Mouse (Mus musculus): ENCODE results near the gene Tomm70a.

Tomm70a gene

GRCm38 (mm10) chr16:57120913-57121815 lies at the start of gene Tomm70a:
Gene Tomm70a, plus strand, starts transcription at chr16:57121703.
- DNase-seq (ENCODE audit: low spot score in 2 of 2), result peak; percentile 97 to 98

- DNase-seq (ENCODE audit: low spot score in 2 of 2), result no peak
Measured at GRCm38 (mm10) chr16:57075986-57076385, 45.5 kb upstream of the Tomm70a start.

GRCm38 (mm10) chr16:57079577-57079976 lies 41.9 kb upstream of the Tomm70a start:
- no peak for DNase-seq (ENCODE audit: low spot score in 2 of 2)

- DNase-seq (ENCODE audit: low spot score in 2 of 2), result peak; percentile 61 to 80
Measured at GRCm38 (mm10) chr16:57092460-57092859, 29.0 kb upstream of the Tomm70a start.

DNA sequence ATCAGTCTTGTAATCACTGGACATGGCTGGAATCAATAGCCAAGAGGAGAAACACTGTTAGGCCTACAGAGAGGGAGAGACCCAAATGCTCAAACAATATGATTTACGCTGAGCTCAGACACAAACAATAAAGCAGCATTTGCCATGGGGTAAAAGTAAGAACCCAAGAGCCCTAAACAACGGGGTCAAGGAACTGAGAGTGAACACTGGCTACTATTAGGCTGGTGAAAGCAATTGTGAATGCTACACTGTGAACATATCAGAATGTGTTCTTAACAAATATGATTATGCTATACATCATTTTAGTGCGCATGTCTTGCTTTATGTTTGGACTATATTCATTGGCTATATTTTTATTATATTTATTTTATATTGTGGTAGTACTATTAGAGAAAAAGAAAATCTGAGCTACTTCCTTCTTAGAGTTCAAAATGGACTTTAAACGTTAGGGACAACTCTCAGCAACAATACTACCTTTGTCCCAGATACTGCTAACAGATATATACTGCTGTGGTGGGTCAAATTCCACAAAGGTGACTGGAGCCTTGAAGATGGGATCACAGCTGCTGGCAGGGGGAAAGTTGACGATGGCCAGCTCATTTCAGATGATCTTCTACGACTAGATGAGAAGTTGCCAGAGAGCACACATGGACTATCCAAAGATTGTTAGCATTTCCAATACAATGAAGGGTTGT lies 28.4 kb upstream of the Tomm70a start:
- no peak for DNase-seq (ENCODE audit: low spot score in 2 of 2)

DNA sequence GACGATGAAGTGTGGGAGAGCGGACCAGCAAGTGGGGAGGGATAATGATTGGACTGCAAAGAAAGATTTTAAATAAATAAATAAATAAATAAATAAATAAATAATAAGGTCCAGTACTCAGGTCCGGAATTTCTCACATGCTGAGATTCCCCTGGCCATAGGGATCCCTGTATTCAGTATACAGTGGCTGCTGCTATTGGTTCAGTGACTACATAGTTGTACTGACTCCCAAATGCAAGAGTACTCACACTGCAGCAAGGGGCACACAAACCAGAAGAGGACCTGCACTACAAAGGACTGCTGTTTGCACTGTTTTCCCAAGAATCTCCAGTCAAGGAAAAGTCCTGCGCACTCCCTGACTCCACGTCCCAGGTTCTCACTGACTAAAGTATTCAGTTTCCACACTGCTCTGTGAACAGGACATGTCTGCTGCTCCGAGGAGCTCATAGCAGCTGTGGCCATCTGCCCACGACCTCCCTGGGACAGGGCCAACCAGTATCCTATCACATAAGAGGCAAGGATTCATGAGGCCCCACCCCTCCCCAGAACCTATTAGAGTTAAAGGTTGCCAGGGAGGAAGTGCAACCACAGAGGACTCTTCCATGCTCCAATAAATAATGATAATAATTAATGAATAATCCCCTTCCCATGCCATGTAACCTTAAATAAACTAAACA lies 22.9 kb upstream of the Tomm70a start:
- no peak for DNase-seq (ENCODE audit: low spot score in 2 of 2)

DNA sequence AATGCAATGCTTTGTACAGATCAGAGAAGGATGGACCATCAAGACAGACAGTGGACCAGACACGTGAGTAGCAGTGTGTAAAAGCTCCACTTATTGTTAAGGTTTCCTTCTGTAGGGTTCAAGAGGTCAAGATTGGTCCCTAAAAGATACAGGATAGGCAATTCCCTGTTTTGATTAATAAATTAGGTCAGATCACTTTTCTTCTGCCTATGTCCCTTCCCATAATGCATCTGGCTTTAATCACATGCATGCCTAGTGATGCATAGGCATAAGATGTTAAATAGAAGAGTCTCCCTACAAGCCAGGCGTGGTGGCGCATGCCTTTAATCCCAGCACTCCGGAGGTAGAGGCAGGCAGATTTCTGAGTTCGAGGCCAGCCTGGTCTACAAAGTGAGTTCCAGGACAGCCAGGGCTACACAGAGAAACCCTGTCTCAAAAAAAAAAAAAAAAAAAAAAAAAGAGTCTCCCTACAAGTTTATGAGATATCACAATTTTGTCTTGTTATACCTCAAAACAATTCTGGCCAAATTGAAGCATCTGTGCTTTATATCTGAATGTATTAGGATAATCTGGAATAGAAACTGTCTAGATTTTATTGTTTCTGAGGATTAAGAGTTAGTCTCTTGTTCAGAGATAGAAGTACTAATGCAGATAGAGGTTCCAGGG lies 21.8 kb upstream of the Tomm70a start:
- no peak for DNase-seq (ENCODE audit: low spot score in 2 of 2)

DNA sequence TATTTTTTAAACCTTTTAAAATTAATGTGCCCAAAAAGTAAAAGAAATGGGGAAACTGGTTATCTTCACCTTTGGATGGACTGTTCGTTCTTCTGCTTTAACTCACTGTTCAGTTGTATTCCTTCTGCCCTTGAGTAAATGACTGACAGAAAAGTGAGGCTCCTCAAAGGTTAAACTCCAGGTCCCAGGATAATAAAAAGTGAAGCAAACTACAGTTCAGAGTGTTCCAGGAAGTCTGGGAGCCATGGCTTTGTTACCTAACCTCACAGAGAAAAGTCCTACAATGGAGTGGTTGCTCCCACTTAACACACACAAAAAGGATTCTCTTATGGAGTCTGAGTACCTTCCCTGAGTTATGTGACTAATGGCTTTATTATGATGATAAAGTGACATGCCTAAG lies 20.3 kb upstream of the Tomm70a start:
- no peak for DNase-seq (ENCODE audit: low spot score in 2 of 2)

DNA sequence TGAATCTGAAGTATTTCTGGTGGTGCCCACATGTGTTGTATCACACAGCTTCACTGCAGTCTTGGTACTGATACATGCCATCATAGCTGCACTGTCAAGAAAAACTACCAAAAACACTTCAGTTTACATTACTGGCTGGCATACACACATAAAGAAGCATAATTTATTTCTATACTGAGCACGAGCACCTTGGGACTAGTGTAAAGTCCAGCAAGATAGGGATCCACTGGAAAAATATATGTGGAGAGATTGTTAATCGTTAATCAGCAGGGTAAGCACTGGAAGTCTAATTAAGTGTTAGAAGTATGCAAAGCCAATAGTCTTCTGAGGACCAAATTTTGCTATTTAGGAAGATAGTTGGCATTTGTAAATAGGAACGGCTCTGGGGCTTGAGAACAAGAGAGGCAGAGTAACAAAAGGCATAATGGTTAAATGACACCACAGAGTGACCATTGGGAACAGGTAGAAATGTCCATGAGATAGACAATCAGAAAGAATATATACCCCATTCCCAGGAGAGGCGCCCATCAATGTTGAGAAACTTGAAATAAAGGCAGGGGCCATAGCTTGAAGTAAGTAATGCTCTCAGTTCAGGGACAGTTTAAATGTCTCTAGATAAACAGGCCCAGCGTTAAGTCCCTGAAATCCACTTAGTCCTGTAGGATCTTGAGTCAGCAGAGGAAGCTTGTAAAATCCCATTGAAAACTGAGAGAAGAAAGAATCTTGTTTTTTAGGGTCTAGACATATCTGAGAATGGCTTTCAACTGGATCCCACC lies 15.1 kb upstream of the Tomm70a start:
- DNase-seq (ENCODE audit: low spot score in 2 of 2), result no peak

GRCm38 (mm10) chr16:57116066-57116465 lies 5.4 kb upstream of the Tomm70a start:
- DNase-seq (ENCODE audit: low spot score in 2 of 2), result no peak

- no peak for DNase-seq (ENCODE audit: low spot score in 2 of 2)
Measured at GRCm38 (mm10) chr16:57117562-57117961, 3.9 kb upstream of the Tomm70a start.

DNA sequence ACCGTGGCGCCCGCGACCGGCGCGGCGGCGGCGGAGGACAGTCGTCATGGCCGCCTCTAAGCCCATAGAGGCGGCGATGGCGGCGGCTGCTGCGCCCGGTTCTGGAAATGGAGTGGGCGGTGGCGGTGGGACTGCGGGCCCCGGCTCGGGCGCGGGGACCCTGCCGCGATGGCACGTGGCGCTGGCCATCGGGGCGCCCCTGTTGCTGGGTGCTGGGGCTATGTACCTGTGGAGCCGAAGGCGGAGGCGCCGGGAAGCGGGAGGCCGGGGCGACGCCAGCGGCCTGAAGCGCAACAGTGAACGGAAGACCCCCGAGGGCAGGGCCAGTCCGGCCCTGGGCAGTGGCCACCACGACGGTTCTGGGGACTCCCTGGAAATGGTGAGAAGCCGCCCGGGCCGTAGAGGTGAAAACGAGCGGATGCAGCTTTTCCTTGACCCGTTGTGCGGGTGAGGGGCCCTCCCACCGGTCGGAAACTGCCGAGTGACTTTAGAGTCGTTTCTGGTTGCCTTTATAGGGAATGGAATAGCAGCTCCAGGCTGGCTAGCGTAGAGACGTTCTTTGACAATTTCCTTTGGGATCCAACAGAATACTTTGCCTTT lies 413 bp downstream of the Tomm70a start:
- no peak for DNase-seq (ENCODE audit: low spot score in 2 of 2)

- no peak for DNase-seq (ENCODE audit: low spot score in 2 of 2)
Measured at GRCm38 (mm10) chr16:57122682-57123445, 1.4 kb downstream of the Tomm70a start.

DNA sequence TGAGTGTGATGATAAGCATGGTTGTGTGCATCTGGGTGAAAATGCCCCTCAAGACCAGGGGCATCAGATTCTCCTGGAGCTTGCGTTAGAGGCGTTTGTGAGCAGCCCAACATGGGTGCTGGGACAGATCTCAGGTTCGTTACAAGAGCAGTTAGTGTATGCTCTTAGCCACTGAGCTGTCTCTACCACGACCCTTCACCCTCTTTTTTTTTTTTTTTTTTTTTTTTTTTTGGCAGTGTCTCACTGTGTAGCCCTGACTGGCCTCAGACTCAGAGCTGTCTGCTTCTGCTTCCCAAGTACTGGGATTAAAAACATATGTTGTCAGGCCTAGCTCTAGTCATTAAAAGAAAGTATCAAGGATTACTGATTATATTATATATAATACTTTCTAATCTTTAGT lies 4.8 kb downstream of the Tomm70a start:
- DNase-seq (ENCODE audit: low spot score in 2 of 2), result no peak

DNA sequence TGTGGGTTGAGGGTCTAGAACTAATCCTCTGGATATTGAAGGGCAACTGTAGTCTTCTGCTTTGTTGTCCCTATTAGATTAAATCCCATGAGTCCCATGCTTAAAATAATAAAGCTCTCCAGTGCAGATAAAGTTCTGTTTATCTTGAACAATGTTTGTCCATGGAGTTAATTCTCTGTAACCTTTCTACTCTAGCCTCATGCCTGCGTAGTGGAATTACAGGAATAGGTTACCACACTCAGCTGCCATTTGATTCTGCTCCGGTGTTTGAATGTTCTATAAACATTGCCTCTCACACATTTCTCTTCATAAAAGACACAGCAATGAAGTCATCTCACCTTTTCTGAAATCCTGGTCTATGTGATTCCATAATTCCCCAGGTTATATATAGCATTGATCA lies 6.3 kb downstream of the Tomm70a start:
- DNase-seq (ENCODE audit: low spot score in 2 of 2), result no peak

DNA sequence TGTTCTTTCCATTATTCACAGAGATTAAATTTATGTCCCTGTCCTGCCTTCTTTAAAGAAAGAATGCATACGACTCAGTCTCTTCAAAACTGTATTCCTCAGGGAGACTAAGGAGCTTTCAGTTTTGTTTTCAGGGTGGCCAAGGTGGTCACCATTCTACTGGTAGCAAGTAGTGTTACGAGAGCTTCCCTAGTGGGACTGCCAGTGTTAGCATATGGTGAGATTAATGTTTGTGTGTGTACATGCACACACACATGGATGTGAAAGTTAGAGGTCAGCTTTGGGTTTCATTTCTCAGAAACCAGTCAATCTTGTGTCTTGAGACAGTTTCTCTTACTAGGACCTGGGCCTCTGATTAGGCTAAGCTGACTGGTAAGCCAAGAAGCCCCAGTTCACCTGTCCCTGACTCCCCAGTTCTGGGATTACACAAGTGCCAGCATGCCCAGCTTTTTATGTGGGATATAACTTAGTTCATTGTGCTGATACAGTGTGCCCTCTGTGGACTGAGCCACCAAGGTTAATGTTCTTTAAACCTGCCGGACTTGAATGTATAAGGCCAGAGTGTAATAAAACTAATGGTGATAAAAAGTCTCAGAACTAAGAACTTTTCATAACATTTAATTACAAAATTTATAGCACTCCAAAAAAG lies 9.4 kb downstream of the Tomm70a start:
- DNase-seq (ENCODE audit: low spot score in 2 of 2), result no peak

DNA sequence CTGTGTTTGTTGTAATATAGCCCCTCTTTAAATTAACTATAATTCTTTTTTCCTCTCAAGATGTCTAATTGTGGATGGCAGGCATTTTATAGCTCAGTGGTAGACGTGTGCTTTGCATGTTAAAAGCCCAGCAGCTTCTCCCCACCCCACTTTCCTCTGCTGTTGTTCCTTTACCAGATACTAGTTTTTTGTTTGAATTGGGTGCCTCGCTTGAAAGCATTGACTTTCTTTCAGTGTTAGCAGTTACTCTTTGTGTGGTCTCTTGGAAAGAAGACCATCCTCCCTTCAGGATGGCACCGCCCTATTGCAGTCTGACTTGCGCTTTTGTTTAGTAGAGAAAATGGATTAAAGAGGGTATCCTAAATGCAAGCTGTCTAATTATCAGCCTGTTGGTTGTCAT lies 10.0 kb downstream of the Tomm70a start:
- DNase-seq (ENCODE audit: low spot score in 2 of 2), result no peak

DNA sequence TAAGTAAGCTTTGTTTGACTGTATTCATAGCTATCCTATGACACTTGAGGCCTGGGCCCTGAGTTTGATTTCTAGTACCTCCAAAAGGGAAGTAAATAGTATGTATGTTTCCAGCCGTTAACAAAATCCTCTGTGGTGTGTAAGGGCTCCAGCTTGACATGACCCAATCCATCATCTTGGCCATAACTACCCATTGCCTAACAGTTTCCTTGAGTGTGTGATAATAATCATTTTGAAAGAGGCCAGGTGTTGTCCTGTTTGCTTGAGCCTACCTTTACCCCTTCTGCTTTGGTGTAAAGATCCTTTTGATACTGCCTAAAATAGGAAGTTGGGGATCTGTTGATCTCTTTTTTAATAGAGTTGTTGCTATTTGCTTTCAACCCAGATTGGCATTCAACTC lies 10.8 kb downstream of the Tomm70a start:
- no peak for DNase-seq (ENCODE audit: low spot score in 2 of 2)

DNA sequence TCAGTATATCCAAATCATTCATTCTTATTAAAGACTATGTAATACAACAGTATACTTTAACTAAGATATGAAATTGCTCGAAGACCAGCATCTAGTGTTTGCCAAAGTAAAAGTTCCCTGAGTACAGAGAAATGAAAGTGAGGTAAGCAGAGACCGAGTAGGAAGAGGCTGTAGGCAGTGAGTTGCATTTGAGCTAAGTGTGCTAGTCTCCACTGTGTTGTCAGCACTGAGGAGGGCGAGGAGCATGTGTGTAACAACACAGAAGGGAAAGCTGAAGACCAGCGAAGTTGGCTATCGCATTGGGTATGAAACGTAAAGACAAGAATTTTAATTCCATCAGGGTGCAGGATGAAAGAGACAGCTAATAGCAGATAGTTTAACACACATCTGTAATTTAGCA lies 12.1 kb downstream of the Tomm70a start:
- no peak for DNase-seq (ENCODE audit: low spot score in 2 of 2)

- DNase-seq (ENCODE audit: low spot score in 2 of 2), result no peak
Measured at GRCm38 (mm10) chr16:57144741-57145140, 23.2 kb downstream of the Tomm70a start.
